Mouse (Mus musculus) heart, postnatal 25 days (tissue): ENCODE results near the gene E130308A19Rik. TPM values are rescaled to one million over a fixed set of nuclear protein-coding genes. Genes with fewer than 3 reads are reported as not detected.

Source experiments
- DNase-seq: peaks from one replicate; pipeline ENCODE4 v3.0.0; 2022; ENCODE audit warnings: low spot score
- intact Hi-C: fragments of 180-260 bp; cut with DNase I; formaldehyde crosslinking; loops from one replicate; pipeline ENCODE4 v1.15.1; 2025
- total RNA-seq, 2 experiments: library from RNA; stranded (reverse); gene quantifications; 2 replicates each; pipeline ENCODE4 v1.2.3; 2021

Gene E130308A19Rik
- total RNA-seq, 2 experiments from 2014 or later = 7.1 to 7.5 TPM

- no peak for DNase-seq
- intact Hi-C loops = no loop called here
Observed at GRCm38 (mm10) chr4:59674929-59675679, 49.1 kb downstream of the E130308A19Rik start.

DNA sequence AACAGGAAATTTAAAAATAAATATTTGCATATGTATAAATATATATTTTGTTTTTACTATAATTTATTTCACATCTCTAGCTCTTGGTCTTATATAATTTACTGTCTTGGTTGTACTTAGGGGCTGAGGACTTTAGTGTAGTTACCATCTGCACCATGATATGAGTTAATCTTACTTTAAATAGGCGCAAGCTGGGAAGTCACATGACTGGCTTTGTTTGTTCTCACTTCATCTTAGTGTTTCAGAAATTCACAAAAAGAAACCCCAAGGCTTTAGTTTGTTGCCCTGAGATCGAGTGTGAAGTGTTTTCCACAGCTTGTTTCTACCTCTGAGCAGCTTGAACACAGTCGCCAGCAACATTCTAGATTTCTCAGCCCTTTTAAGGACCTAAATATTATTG lies 49.7 kb downstream of the E130308A19Rik start:
- intact Hi-C loops = no loop called here
- DNase-seq = no peak

- no peak for DNase-seq
- intact Hi-C loops = no loop called here
Observed at GRCm38 (mm10) chr4:59681383-59681782, 55.4 kb downstream of the E130308A19Rik start.

DNA sequence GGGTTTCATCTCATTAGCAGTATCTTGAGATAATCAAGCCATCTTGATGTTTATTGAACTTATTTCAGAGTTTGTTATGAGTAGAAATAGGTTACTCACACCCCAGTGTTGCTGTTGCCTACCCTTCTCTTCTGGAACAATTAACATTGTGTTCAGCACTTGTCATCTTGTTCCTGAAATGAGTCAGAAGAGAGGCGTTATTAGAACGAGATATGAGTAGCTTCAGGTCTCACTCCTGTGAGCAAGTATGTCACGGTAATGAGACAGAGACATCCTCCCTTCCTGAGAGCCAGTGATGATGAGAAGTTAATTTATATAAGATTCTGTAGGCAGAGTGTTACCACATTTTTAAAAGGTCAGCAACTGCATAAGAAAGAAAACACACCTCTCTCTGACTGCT lies 56.5 kb downstream of the E130308A19Rik start:
- intact Hi-C loops = no loop called here
- DNase-seq = no peak

DNA sequence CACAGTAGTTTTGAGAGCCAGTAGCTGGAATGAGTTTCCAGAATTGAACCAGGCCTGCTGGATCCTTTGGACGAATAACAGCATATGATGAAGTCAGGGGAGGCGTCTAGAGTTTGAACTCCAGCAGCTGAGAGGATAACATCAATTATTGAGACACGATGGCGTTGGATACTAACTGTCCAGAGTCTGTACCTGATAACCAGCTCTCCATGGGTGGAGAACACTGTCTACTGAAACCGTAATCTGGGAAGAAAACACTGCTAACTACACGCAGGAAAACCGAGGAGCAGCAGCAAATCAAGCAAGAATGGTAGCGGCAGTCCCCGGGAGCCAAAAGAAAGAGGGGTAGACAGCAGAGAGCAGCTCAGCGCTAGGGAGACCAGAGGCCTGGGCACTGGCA lies 56.9 kb downstream of the E130308A19Rik start:
- DNase-seq = no peak
- intact Hi-C loops = no loop called here

DNA sequence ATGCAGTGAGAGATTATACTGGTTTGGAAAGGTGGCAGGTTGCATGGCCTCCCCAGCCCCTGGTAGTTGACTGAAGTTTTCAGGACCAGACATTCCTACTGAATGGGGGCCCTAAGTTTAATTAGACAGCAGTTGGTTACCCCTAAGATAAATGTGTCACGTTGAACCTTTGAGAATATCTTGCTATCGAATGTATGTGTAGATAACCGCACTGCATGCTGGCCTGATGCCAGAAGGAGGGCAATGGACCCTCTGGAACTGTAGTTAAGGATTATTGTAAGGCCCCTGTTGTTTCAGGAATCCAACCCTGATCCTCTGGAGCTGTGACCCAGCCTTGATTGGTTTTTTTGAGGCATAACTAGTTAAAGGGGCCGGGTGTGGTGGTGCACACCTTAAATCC lies 58.3 kb downstream of the E130308A19Rik start:
- intact Hi-C loops = no loop called here
- DNase-seq = no peak

DNA sequence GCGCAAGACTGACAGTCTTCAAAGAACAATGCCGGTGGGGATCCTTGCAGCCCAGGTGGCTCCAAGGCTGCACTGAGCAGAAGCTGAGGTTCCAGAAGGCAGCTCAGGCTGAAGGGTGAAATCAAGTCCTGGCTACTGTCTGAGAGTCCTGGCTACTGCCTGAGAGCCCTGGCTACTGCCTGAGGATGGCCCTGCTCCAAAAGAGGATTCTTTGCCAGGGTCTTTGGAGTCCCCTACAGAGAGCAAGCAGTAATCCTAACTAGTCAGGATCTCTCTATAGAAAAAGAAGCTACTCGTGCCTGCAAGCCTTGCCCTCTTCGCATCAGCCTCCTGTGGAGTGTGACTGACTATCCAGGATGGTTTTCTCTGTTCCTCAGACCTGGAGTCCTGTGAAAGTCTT lies 60.7 kb downstream of the E130308A19Rik start:
- intact Hi-C loops = no loop called here
- DNase-seq = no peak

GRCm38 (mm10) chr4:59689055-59689454 lies 63.0 kb downstream of the E130308A19Rik start:
- DNase-seq = no peak
- intact Hi-C loops = no loop called here

DNA sequence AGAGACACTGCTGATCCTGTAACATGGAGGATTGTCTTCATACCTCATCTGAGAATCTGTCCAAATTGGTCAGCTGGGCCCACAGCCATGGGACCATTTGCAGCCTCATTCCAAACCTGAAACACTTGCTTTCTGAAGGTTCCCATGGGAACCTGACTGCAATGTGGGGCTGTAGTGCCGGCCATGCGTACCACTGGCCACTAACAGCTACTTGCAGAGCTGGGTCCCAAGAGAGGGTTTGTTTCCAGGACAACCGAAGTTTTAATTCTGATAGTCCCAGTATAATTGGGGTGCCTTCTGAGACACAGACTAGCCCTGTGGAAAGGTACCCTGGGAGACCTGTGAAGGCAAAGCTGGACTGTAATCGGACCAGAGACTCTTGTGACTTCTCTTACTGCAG lies 64.1 kb downstream of the E130308A19Rik start:
- intact Hi-C loops = no loop called here
- DNase-seq = no peak

- intact Hi-C loops = no loop called here
Observed at GRCm38 (mm10) chr4:59696846-59697245, 70.8 kb downstream of the E130308A19Rik start.

GRCm38 (mm10) chr4:59697869-59698268 lies 71.9 kb downstream of the E130308A19Rik start:
- no peak for DNase-seq
- intact Hi-C loops = no loop called here

More at GRCm38 (mm10) chr4:59696846-59697245, 70.8 kb downstream of the E130308A19Rik start:
- DNase-seq = no peak

- no peak for DNase-seq
- intact Hi-C loops = no loop called here
Observed at GRCm38 (mm10) chr4:59699014-59699792, 73.2 kb downstream of the E130308A19Rik start.

DNA sequence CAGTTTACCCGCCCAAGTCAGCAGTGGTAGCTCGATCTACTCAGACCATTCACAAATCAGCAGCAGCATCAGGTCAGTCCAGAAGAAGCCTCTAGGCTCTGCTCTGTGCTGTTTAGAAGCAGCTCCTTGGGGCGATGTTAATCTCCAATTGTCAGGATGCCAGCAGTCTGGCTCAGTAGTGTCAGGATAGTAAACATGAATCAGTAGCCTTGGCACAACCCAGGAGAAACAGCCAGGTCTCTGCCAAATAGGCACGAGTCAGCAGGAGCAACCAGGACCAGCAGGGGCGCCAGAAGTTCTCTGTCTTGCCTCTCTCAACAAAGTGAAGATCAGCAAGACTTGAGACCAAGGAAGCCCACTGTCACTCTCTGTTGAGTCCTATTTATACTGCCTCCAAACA lies 83.3 kb downstream of the E130308A19Rik start:
- no peak for DNase-seq
- intact Hi-C loops = no loop called here

DNA sequence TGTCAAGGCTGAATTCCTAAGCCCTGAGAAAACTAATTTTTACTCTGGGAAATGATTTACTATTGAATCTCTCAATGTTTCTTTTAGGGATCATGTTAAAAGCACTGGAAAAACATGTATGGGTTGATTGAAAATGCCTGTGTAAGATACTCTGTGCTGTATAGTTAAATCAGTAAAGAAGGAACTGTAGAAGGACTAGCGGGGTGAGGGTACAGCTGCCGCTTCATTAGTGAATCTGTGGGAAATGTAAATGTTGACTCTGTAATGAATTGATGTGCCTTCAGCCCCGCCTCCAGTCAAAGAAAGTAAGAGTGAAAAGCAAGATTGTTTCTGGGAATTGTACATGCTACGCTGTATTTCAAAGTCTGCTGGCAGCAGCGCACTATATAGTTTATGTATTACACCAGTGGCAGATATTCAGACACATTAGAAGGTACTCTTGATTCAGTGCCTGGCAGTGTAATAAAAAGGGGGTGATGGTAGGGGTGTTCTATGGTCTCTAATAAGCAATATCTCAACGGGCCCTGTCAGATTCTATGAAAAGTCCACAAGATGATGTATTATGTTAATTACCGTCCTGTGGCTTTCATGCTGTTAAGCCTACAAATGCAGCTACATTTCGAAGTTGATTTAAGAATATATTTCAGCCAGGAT lies 84.9 kb downstream of the E130308A19Rik start:
- no peak for DNase-seq
- intact Hi-C loops = no loop called here

- intact Hi-C loops = no loop called here
- DNase-seq = no peak
Observed at GRCm38 (mm10) chr4:59712451-59712850, 86.4 kb downstream of the E130308A19Rik start.

DNA sequence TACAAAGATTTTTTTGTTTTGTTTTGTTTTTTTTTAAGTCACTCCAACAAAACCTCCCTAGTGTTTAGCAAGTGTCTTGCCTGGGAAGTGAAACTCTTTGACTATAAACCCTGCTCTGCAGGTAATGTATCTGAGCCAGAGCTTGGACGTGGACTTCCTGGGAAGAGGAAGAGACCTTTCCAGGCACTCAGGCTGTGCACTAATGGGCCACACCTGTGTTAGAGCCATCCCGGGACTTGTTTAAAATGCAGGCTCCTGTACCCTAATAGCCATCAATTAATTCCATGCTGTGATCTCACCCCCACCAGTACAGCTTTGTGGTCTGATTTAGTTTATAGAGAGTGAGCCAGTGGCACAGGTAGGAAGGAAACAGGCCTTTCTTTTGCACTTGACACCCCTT lies 86.9 kb downstream of the E130308A19Rik start:
- no peak for DNase-seq
- intact Hi-C loops = no loop called here

GRCm38 (mm10) chr4:59714472-59714871 lies 88.5 kb downstream of the E130308A19Rik start:
- intact Hi-C loops = no loop called here

DNA sequence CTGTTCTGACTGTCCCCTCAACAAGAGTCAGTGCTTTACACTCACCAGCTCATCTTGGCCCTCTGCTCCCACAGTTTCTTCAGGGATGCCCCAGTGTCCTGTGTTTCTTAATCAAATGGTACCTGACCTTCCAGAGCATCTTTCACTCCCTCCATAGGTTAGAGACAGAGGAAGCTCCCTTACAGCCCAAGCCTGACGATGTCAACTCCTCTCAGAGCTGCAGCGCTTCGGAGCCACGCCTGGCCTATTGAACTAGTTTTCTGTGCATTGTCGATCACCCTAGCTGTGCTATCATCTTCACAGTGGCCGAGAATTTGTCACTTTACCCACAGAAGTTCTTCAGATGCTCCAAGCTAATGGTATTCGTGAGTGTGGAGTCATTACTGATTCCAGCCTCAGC lies 88.9 kb downstream of the E130308A19Rik start:
- no peak for DNase-seq
- intact Hi-C loops = no loop called here

More at GRCm38 (mm10) chr4:59714472-59714871, 88.5 kb downstream of the E130308A19Rik start:
- DNase-seq = no peak

- intact Hi-C loops = no loop called here
- no peak for DNase-seq
Observed at GRCm38 (mm10) chr4:59715531-59715930, 89.5 kb downstream of the E130308A19Rik start.

- intact Hi-C loops = no loop called here
- DNase-seq = no peak
Observed at GRCm38 (mm10) chr4:59717349-59717748, 91.3 kb downstream of the E130308A19Rik start.

GRCm38 (mm10) chr4:59718542-59718941 lies 92.5 kb downstream of the E130308A19Rik start:
- intact Hi-C loops = no loop called here
- DNase-seq = no peak
